In the genomic region with DNA sequence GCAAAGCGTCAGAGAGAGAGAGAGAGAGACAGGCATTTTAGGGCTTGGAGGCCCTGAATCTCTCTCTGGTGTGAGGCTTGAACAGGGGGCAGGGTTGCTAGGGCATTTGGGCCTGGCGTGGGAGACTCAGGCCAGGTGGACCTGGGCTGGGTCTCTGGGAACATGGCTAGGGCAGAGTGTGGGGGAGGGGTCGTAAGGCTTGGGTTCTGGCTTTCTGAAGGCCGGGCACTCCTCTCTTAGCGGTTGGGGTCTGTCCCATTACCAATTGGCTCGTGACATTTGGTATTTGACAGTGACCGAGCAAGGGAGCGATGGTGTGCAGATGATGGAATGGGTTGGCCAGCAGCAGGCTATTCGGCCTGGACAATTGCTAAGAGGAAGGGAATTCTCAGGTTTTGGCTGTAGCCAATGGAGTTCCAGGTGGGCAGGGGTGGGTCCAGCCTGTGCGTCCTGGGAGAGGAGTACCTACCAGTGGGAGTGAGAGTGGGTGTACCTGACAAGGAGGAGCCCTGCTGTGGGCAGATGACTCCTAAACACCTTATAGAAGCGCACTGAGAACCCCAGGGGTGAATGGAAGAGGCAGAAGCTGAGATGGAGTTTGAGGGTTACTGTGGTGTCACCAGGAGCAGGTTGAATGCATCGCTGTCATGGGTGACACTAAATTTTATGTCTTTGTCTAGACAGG, we compare ENCODE assay signal across 10 mouse cellular contexts. TPM values are rescaled to one million over a fixed set of nuclear protein-coding genes. Genes with fewer than 3 reads are reported as not detected.
A peak's percentile ranks its signal among the peaks of the same experiment; 100 is the strongest.
DNase-seq lines count a peak whose midpoint lies in the region; ATAC-seq lines count a peak whose summit lies in the region.
"Had no signal": no experiment of that assay in that cellular context is flagged by ENCODE, and none has a peak within 500 bp of the region (broad histone marks: within the 10 kb centered on the region; RNA-seq: fewer than 3 reads in every experiment).

No protein-coding gene starts in this region.

- peak overlapping the region; percentile 70 for H3K4me3 ChIP-seq in limb, embryonic 12.5 days (replicated peaks)
- peak overlapping the region; percentile 66 for H3K4me3 ChIP-seq in stomach, embryonic 16.5 days (replicated peaks; ENCODE audit: low read length)

- H3K9me3 ChIP-seq in limb, embryonic 12.5 days: no peaks in the 10 kb centered on the region
- no peaks in the 10 kb centered on the region for H3K9me3 ChIP-seq in stomach, embryonic 16.5 days (replicated peaks; ENCODE audit: control insufficient read depth, low read length)

- WGBS in limb, embryonic 12.5 days: 38% methylated on average over 12 of the region's 12 CpGs
- 45% methylated on average over 12 of the region's 12 CpGs for WGBS in stomach, embryonic 16.5 days

- no peak for ATAC-seq in limb, embryonic 12.5 days (ENCODE audit: insufficient number of reproducible peaks, insufficient read depth, low FRiP score, low TSS enrichment, low read depth)
- ATAC-seq in stomach, embryonic 16.5 days (ENCODE audit: insufficient read depth, low FRiP score): no peak

- H3K4me2 ChIP-seq in limb, embryonic 12.5 days: peak overlapping the region; percentile 83
- H3K4me2 ChIP-seq in stomach, embryonic 16.5 days (ENCODE audit: low read depth, low read length): peak overlapping the region; percentile 87

- H3K27me3 ChIP-seq in limb, embryonic 12.5 days: peaks cover 44% of the 10 kb centered on the region
- peaks cover 21% of the 10 kb centered on the region for H3K27me3 ChIP-seq in stomach, embryonic 16.5 days (ENCODE audit: control insufficient read depth, insufficient read depth, low read length)

- H3K36me3 ChIP-seq in limb, embryonic 12.5 days: peaks cover 26% of the 10 kb centered on the region
- 0 out of 2 replicates have a peak, but pooled peaks cover 7% of the 10 kb centered on the region for H3K36me3 ChIP-seq in stomach, embryonic 16.5 days (ENCODE audit: control insufficient read depth, insufficient read depth, low read length)

- H3K4me1 ChIP-seq in limb, embryonic 12.5 days (replicated peaks): peaks cover 29% of the 10 kb centered on the region
- peaks cover 20% of the 10 kb centered on the region for H3K4me1 ChIP-seq in stomach, embryonic 16.5 days (ENCODE audit: control insufficient read depth, insufficient read depth, low read length)

- no peak overlapping the region for H3K27ac ChIP-seq in limb, embryonic 12.5 days
- H3K27ac ChIP-seq in stomach, embryonic 16.5 days (ENCODE audit: low read length): no peak overlapping the region

- DNase-seq in embryo, embryonic 11 days: peak; percentile 31
- DNase-seq in embryo, embryonic 9.5 days (ENCODE audit: extremely low spot score): no peak
- peak; percentile 16 for DNase-seq in thymus, postnatal 25 days
- DNase-seq in thymus, postnatal 36 days: no peak
- DNase-seq in left cerebral cortex, adult 8-10 months (ENCODE audit: low spot score in 2 of 2): no peak
- DNase-seq in lung, adult 18-20 months: no peak

- peak overlapping the region; percentile 75 for H3K9ac ChIP-seq in limb, embryonic 12.5 days (replicated peaks)
- peak overlapping the region; percentile 73 for H3K9ac ChIP-seq in stomach, embryonic 16.5 days (ENCODE audit: low read length)

RNA-seq across cellular contexts. Expression of a gene that starts 0.7 kb away (rescaled TPM):
- polyA plus RNA-seq in limb, embryonic 12.5 days (2016; fragmentation: Nextera tagmentation; extraction: Ambion mirVana): 17.5 and 18.7 TPM in 2 replicates
- polyA plus RNA-seq in stomach, embryonic 16.5 days (2015; fragmentation: Nextera tagmentation; extraction: Ambion mirVana): 4.6 and 6.5 TPM in 2 replicates
- 10 to 100 TPM; 21.4 to 23.8 (median 23.1) TPM for total RNA-seq in left cerebral cortex, adult 8-10 months (2022)
- total RNA-seq: common myeloid progenitor, adult 5-6 weeks; neutrophil, adult 5-6 weeks had no signal

RNA-seq across cellular contexts. Expression of a gene that starts 30.2 kb away (rescaled TPM):
- 44.1 and 44.6 TPM in 2 replicates for polyA plus RNA-seq in limb, embryonic 12.5 days (2016; fragmentation: Nextera tagmentation; extraction: Ambion mirVana)
- polyA plus RNA-seq in stomach, embryonic 16.5 days (2015; fragmentation: Nextera tagmentation; extraction: Ambion mirVana): 24.0 and 24.3 TPM in 2 replicates
- total RNA-seq in left cerebral cortex, adult 8-10 months (2022): 1 to 10 TPM; 1.0 to 2.1 (median 1.6) TPM

RNA-seq across cellular contexts. Expression of a gene that starts 40.4 kb away (rescaled TPM):
- 71.0 and 73.2 TPM in 2 replicates for polyA plus RNA-seq in limb, embryonic 12.5 days (2016; fragmentation: Nextera tagmentation; extraction: Ambion mirVana)
- 350 and 360 TPM in 2 replicates for polyA plus RNA-seq in stomach, embryonic 16.5 days (2015; fragmentation: Nextera tagmentation; extraction: Ambion mirVana)
- 10 to 100 TPM; 12.4 to 18.7 (median 16.3) TPM for total RNA-seq in left cerebral cortex, adult 8-10 months (2022)

RNA-seq across cellular contexts. Expression of a gene that starts 46.4 kb away (rescaled TPM):
- polyA plus RNA-seq in limb, embryonic 12.5 days (2016; fragmentation: Nextera tagmentation; extraction: Ambion mirVana): 51.4 and 53.7 TPM in 2 replicates
- polyA plus RNA-seq in stomach, embryonic 16.5 days (2015; fragmentation: Nextera tagmentation; extraction: Ambion mirVana): 140 and 142 TPM in 2 replicates
- total RNA-seq in left cerebral cortex, adult 8-10 months (2022): 100 to 1,000 TPM; 142 to 161 (median 148) TPM

Comparison
In these comparisons a context has a peak if more than half of its experiments do, and no peak if none do; other contexts are left out.
1. DNase-seq: peak in embryo, embryonic 11 days (single experiment) and thymus, postnatal 25 days (single experiment); none in embryo, embryonic 9.5 days (single experiment), thymus, postnatal 36 days (0 of 2), left cerebral cortex, adult 8-10 months (0 of 2) and lung, adult 18-20 months (0 of 2).